Mouse (Mus musculus): ENCODE data around the gene Sdhaf1. TPM values are rescaled to one million over a fixed set of nuclear protein-coding genes. Genes with fewer than 3 reads are reported as not detected.
A peak's percentile ranks its signal among the peaks of the same experiment; 100 is the strongest.

Sdhaf1 gene
- total RNA-seq, 2 experiments from 2014 or later: 7.3 to 10.2 TPM

DNA sequence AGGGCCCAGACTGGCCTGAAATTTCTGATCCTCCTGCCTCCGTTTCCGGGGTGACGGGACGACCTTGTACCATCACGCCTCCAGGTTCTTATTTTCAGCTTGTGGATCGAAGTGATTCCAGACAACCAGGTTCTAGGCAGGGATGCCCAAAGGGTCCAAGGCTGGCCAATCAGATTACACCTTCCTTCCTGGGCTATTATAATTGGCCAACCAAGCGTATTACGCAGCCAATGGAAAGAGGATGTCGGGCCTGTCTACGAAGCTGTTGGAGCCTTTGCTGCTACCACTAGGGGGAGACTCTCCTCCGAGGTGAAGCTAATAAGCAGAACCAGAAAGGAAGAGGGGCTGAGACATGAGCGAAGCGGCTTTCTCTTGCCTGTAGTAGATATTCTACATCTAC lies 8.2 kb upstream of the Sdhaf1 start:
- intact Hi-C loops (cut with DNase I): no loop called here
- peak; percentile 96 to 99 for DNase-seq (ENCODE audit: low spot score in 2 of 2)

DNA sequence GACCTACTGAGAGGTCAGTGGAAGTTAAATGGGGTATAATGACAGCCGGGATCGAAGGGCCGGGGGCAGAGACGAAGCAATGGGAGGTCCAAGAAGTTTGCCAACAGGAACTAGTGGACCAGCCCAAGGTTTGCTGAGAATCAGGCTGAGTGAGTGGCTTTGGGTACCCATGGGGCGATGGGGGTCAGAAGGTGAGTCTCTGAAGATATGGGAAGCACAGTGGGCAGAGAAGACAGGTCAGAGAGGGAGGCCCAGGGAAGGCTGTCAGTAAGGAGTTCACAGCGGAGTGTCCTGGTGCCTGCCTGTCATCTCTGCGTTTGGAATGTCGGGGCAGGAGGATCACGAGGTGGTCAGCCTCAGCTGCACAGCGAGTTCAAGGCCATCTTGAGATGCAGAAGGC lies 4.7 kb upstream of the Sdhaf1 start:
- intact Hi-C loops (cut with DNase I): no loop called here
- DNase-seq (ENCODE audit: low spot score in 2 of 2): no peak

DNA sequence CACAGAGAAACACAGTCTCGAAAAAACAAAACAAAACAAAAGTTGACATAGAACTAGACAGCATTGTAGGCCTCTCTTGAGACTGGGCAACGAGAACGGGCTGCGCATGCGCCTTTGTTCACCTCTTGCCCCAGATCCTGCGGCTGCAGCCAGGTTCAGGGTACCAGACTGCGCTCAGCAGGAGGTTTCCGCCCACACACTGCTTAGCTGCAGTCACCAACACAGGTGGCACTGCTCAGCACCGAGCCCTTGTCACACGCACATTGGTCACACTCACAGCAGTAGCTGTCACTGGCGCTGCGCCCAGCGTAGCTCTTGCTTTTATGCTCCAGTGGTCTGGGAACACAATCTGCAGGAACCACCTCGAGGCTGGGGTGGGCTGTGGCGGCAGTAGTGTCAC lies 3.4 kb upstream of the Sdhaf1 start:
- intact Hi-C loops (cut with DNase I): no loop called here
- DNase-seq (ENCODE audit: low spot score in 2 of 2): no peak

DNA sequence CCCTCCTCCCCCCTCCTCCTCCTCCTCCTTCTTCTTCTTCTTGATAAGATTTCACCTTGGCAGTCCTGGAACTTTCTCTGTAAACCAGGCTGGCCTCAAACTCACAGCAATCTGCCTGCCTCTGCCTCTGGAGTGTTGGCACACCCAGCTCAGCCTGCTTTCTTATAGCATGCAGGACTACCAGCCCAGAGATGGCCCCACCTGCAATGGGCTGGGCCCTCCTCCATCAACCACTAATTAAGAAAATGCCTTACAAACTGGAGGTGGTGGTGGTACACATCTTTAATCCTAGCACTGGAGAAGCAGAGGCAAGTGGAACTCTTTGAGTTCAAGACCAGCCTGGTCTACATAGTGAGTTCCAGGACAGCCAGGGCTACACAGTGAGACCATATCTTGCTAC lies 2.7 kb upstream of the Sdhaf1 start:
- no peak for DNase-seq (ENCODE audit: low spot score in 2 of 2)
- intact Hi-C loops (cut with DNase I): no loop called here

DNA sequence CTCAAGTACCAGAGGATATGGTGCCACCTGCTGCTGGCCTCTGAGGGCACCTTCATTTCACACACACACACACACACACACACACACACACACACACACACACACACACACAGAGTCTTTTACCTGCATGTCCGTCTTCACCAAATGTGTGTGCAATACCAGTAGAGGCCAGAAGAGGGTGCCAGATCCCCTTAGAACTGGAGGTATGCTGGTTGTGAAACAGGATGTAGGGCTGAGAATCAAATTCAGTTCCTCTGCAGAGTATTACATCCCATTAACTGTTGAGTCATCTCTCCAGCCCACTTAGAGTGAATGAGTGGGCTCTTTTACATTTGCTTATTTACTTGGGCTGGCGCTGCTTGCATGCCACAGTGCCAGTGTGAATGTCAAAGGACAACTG lies 1.7 kb upstream of the Sdhaf1 start:
- intact Hi-C loops (cut with DNase I): no loop called here
- DNase-seq (ENCODE audit: low spot score in 2 of 2): no peak

DNA sequence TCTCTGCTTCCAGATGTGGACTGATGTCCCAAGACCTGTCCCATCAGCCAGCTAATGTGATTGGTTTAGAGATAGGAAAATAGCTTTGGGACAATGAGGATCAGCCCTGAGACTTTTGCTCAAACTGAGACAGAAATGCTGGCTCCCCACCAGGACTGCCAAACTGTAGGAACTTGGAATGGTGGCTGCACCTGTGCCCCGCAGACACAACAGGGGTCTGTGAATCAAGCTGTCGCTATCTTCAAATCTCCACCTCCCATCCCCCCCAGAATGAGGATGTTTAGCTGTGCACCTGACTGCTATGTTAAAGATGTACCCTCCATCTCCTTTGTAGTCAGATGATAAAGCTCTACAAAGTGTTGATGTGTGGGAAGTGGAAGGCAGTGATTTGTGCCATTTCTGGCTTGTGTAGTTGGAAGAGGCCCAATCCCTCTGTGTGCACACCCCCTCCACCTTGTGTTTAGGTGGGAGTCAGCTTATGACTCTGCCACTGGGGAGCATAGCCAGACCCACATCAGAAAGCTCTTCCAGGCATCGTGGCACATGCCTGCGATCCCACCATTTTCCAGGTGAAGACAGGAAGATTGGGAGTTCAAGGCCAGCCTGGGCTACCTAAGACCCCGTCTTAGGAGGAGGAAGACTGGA lies 727 bp upstream of the Sdhaf1 start:
- DNase-seq (ENCODE audit: low spot score in 2 of 2): peak; percentile 32 to 77
- intact Hi-C loops (cut with DNase I): no loop called here

DNA sequence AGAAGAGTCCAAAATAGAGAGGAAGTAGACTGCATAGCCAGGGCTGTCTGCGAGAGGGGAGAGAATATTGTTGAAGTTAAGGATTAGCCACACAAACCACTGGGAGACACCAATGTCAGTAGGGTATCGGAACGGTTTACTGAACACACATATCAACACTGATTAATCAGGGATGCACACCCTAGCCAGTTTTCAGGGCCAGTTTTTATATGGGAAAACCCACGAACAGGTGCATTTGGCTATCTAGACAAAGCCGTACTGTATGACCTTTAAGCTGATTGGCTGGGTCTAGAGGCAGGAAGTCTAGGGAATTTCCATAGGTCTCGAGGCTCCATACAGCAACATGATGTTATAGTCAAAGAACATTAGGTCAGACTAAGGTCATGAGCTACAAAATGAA lies 830 bp downstream of the Sdhaf1 start:
- no peak for DNase-seq (ENCODE audit: low spot score in 2 of 2)
- intact Hi-C loops (cut with DNase I): no loop called here

DNA sequence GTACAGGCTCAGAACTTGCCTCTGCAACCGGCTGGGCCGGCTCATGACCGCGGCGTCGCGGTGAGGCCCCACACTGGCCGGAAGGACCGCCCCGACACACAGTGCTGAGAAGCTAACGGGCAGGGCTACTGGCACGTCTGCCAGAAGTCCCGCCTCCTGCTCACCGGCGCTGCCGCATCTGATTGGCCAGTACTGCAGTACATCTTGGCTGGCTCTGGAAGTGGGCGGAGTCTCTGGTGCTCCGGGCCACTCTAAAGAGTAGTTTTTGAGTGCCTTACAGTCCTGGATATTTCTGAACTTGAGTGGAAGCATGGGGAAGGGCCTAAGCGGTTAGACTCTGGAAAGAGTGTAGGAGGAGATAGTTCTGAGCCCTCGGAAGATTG lies 1.4 kb downstream of the Sdhaf1 start:
- peak; percentile 97 to 98 for DNase-seq (ENCODE audit: low spot score in 2 of 2)
- intact Hi-C loops (cut with DNase I): no loop called here

DNA sequence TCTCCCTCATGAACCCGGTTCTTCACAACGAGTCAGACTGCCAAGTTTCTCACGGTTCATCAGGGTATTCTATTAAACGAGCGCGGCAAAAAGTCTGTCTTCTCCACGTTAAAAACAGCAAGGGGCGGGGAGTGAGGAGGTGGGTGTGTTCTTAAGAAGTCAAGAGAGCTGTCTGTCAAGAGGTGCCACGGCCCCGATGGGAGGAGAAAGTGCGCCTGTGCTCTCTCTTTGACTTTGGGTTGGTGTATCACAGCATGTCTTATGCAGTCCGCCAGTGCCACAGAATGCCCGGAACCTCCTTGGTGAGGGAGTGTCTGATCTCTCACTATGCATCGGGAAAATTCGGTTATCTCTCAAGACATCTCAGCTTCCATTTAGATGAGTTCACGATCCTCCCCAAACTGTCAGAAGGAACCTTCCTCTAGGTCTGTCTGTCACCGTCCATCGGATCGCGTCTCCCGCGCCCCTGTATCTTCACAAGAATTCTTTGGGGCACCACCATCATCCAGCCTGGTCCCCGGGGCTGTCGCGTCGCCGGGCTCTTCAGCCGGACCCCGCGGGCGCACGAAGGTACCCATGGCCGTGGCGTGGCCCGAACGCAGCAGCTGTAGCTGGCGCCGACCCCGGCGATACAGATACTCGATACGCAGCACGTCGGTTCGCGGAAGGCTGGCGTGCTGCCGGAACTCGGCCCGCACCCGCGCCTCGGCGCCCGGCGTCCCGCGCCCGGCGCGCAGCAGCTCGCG lies 2.0 kb downstream of the Sdhaf1 start, which contains the start of gene E130208F15Rik:
TSS of gene E130208F15Rik (plus strand) at position 202 of the 746 bp plus-strand sequence.
- peak; percentile 66 to 69 for DNase-seq (ENCODE audit: low spot score in 2 of 2)

DNA sequence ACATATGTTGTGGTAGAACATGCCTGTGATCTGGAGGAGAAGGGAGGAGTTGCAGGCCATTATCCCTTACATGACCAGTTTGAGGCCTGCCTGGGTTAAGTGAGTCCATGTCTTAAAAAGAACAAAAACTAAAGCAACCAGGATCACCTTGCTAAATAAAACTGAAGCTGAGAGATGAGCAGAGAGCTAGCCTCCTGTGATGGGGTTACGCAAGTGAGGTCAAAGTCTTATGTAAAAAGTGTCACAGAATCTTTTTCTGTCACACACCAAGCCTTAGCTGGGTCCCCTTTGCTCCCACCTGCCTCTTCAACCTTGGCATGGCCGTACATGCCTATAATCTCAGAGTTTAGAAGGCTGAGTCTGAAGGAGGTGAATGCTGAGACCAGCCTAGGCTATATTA lies 2.7 kb downstream of the Sdhaf1 start:
- DNase-seq (ENCODE audit: low spot score in 2 of 2): no peak
- intact Hi-C loops (cut with DNase I): no loop called here

More for the DNA sequence above, 2.0 kb downstream of the Sdhaf1 start, which contains the start of gene E130208F15Rik:
- intact Hi-C loops (cut with DNase I): no loop called here

DNA sequence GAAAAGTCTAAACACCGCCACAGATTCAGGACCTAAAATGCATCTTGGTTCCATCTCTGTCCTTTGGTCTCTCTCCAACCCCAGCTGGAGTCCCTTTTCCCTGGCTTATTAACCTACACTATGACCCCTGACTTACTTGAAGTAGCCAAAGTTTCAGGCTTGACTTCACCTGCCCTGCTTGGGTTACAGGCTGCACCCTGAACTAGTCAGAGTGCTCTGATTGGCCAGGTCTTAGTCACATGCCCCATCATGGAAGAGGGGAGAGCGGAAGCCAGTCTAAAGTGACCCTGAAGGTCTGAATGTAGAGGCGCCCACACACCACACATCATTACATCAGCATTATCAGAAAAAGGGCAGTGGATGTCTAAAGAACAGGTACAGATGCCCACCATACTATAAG lies 5.6 kb downstream of the Sdhaf1 start:
- intact Hi-C loops (cut with DNase I): no loop called here
- no peak for DNase-seq (ENCODE audit: low spot score in 2 of 2)

DNA sequence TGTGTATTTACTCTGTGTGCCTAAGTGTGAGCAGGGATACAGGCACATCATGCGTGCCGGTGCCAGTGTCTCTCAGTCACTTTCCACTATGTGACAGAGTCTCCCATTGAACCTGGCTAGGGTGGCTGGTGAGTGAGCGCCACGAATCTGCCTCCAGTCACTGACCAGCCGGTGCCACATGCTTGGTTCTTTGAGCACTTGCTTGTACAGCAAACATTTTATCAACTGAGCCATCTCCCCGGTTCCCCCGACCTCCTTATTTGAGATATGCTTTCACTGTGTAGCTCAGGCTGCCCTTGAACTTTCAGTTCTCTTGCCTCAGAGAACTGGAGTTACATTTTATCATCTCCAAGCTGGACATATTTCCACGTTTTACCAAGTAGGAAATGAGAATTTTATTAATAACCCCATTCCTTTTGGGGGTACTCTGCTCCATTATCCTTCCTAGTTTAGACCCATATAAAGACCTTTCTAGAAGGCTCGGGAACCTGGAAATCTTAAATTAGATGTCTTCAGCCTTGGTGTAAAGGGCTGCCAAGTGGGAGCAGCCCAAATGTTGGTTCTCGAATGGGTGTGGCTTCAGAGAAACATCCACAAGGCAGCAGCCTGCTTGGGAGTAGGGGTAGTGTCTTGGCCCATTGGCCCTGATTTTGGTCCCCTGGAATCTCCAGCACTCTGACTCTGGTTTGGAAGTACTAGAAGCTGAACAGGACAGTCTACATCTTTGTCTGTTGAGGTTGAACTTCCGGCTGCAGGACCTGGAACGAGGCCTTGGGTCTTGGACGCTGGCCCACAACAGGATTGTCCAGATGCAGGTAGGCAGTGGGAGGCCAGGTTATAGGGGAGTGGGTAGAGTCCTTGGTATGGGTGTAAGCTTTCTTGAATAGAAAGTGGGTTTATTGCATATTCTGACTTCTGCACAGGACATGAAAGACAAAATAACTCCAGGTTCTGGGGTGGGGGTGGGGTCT lies 7.9 kb downstream of the Sdhaf1 start:
- intact Hi-C loops (cut with DNase I): no loop called here
- DNase-seq (ENCODE audit: low spot score in 2 of 2): no peak

DNA sequence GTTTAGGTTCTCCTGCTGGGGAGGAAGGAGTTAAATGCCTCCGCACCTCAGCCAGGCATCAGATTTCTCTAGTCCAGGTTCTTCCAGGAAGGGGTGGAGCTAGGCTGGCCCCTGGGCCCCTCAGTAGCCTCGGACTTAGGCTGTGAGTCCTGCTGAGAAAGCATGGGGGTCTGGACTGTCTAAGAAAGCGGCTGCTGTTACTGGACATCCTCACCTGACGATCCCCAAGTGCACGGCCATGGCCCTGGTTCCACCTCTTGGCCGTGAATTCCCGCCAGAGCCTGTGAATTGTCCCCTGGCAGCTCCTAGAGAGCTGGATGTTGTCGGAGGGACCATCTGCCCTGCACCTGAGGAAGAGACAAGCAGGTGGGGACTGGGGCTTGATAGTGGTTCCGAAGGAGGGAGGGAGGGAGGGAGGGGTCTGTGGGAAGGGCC lies 9.0 kb downstream of the Sdhaf1 start, which contains the start of gene Syne4:
TSS of gene Syne4 (plus strand) at position 87 of the 435 bp plus-strand sequence.
- no peak for DNase-seq (ENCODE audit: low spot score in 2 of 2)
- intact Hi-C loops (cut with DNase I): no loop called here

DNA sequence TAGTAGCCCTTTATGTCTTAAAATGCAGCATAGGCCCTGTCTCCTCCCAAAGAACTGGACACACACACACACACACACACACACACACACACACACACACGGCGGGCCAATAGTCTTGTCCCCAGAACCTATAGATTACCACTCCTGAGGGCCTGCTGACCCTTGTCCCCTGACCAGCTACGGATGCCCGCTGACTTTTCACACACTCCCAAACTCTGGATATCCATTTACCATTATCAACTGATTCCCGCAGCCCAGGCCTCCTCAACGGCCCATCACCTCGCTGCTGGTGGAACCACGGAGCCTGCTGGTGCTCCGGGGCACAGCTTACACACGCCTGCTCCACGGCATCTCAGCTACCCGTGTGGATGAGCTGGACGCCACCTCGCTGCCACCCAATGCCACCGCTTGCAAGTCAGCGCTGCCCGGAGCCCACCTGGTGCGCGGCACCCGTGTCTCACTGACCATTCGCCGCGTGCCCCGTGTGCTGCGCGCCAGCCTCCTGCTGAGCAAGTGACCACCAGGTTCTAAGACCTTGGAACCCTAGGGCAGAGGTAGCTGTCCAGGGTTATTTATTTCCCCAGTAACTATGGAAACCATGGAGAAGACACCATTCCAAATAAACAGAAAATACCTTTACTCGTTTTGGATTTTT lies 9.9 kb downstream of the Sdhaf1 start:
- no peak for DNase-seq (ENCODE audit: low spot score in 2 of 2)
- intact Hi-C loops (cut with DNase I): no loop called here

DNA sequence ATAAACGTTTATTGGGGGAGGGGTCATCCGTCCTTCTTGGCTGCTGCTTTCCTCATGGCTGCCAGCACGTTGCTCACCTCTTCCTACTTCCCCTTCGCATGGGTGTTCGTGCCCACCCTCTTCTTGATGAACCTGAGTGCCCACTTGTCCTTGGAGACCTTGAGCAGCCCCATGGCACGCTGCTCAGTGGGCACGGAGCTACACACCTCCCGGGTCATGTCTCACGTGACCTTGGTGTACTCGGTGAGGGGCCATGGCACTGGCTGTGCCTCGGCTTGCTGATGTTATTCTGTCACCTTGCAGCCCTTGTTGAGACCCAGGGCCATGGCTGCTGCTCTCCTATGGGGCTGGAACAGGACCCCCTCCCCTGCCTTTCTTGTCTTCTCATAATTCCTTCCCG lies 13.6 kb downstream of the Sdhaf1 start:
- intact Hi-C loops (cut with DNase I): no loop called here
- DNase-seq (ENCODE audit: low spot score in 2 of 2): no peak

DNA sequence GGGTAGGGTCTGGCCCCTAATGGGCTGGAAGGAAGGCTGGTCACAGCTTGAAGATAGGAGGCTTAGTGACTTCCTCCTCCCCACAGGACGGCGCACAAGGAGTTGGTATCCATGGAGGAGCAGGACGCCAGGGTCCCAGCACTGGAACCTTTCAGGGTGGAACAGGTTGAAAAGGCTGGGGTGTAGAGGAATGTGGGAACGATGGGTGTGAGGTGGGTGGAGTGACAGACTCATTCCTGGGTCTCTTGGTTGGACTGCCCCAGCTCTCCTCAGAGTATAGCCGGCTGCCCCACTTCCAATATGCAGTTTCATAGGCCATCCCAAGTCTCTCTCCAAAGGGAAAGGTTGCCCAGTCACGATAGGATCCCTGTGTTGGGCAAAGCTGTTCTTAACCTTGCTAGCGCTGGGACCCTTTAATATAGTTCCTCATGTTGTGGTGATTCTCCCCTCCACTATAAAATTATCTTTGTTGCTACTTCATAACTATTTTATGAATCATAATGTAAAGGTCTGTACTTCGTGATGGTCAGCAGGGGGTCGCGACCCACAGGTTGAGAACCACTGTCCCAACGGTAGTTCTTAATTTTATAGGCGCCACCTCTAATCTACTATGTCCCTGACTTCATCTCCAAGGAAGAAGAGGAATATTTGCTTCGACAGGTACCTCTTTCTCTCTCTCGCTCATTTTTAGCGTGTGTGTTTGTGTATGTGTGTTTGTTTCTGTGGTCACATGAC lies 14.1 kb downstream of the Sdhaf1 start:
- intact Hi-C loops (cut with DNase I): no loop called here
- no peak for DNase-seq (ENCODE audit: low spot score in 2 of 2)

DNA sequence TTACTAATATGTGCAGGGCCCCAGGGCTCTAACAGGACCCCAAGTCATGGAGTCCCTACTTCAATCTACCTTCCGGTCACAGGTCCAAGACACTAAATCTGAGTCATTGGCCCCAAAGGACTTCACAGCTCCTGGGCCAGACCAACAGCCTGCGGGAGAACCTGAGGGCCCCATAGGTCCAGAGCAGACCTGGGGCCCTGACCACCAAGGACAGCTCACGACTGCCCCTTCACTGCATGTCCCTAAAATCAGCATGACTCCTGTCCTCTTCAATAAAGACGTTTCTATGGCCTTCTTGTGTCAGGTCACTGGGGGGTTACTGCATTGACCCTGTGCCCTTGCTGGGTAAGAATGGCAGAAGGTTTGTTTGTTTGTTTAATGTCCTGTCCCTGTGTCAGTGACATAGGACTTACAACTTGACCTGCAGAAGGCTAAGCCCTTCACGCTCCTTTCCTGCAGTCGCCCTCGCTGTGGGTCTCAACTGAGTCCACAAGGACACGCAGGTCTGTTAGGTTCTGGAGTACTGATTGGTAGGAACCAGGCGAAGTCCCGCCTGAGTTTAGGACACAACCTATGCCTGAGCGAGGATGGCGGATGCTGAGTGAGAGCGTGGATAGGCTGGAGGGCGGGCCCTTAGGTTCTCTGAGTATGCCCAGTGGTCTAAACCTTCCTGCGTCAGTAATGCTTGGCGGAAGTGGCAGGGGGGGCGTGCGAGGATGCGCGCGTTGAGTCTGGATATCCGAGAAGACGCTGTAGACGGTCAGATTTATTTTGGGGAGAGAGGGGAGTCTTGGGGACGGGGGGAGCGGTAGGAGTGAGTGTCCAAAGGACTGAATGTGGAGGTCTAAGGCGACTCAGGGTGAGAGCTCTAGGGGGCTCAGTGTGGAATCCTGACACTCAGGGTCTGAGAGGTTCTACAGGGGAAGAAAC lies 15.4 kb downstream of the Sdhaf1 start, which contains the start of gene Alkbh6:
TSS of gene Alkbh6 (plus strand) at position 642 of the 930 bp plus-strand sequence.
- intact Hi-C loops (cut with DNase I): no loop called here
- DNase-seq (ENCODE audit: low spot score in 2 of 2): peak; percentile 96 to 98
